In the genomic region with DNA sequence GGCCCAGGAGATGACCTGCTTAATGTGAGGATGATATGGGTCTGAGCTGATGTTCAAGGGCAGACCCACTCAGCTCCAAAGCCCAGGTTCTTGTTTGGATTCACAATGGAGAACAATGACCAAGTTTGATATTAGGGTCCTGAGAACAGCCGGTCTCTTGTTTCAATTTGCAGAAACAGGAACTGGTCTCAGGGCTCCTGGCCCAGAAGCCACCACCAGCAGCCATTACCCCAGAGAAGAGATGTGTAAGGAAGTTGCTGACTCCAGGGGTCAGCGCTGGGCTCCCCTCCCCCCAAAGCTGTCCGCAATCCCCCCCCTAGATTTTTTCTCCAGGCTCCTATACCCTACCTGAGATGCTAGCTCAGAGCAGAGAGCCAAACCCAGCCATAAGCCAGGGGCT, we compare ENCODE assay signal across 19 mouse cellular contexts. TPM values are rescaled to one million over a fixed set of nuclear protein-coding genes. Genes with fewer than 3 reads are reported as not detected.
"Had no signal": no experiment of that assay in that cellular context is flagged by ENCODE, and none has a peak within 500 bp of the region (broad histone marks: within the 10 kb centered on the region; RNA-seq: fewer than 3 reads in every experiment).

No protein-coding gene starts in this region.

- H3K4me2 ChIP-seq: liver, embryonic 11.5 days; liver, embryonic 15.5 days; midbrain, embryonic 12.5 days had no signal

- H3K36me3 ChIP-seq: liver, embryonic 15.5 days; midbrain, embryonic 12.5 days had no signal

- H3K9ac ChIP-seq: liver, embryonic 15.5 days; midbrain, embryonic 12.5 days had no signal

- ATAC-seq: lung, postnatal 0 days; midbrain, embryonic 16.5 days had no signal

- DNase-seq: kidney, adult 8-10 months; kidney, postnatal 25 days; lung, adult 2 months; lung, postnatal 36 days; right cerebral cortex, postnatal 25 days; thymus, postnatal 4 days had no signal

- H3K27ac ChIP-seq: liver, embryonic 15.5 days; midbrain, embryonic 12.5 days had no signal

- H3K9me3 ChIP-seq: liver, embryonic 15.5 days; midbrain, embryonic 12.5 days had no signal

- H3K4me3 ChIP-seq: liver, embryonic 15.5 days; midbrain, embryonic 12.5 days had no signal

RNA-seq across cellular contexts. Expression of gene Gm14214, which starts 55.9 kb away (rescaled TPM):
- total RNA-seq: layer of hippocampus, postnatal 25 days; left cerebral cortex, adult 8-10 months; left cerebral cortex, postnatal 25 days; megakaryocyte-erythroid progenitor cell, adult 5-6 weeks had no signal
- polyA plus RNA-seq: kidney, embryonic 16.5 days; liver, embryonic 11.5 days; liver, embryonic 15.5 days; lung, adult 2 months; lung, postnatal 0 days; midbrain, embryonic 12.5 days; midbrain, embryonic 16.5 days; neural tube, embryonic 14.5 days; small intestine, adult 2 months; stomach, embryonic 16.5 days had no signal
